Mouse (Mus musculus): Measurements from ENCODE around the gene Vmn2r86.
"Not testable (repeated sequence)": the region's sequence is repeated elsewhere in the genome, so short reads cannot be mapped to it uniquely, and the experiment has no call there.

DNA sequence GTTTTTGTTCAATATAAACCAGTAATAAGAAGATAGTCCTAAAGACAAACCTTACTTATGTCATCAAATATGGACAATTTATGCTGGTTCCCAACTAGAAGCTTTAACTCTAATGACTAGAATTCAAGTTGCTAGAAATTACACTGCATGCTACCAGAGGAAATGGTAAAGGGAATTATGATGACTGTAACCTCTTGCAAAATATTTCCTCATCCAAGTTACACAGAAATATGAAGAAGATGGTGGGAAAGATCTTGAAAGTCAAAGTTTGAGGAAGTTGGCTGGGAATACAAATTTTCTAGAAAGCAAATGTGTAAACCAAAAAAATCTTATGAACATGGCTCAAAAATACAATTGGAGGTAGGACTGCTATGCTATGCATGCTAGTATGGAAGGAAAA is 39.5 kb downstream of the Vmn2r86 start:
- not testable (repeated sequence) for TF ChIP-seq CTCF (IDR thresholded peaks at IDR 0.05; ENCODE audit: extremely low read depth, insufficient read depth, insufficient read length, insufficient replicate concordance); POLR2A (IDR thresholded peaks at IDR 0.05; ENCODE audit: low read depth, low read length)
